Mouse (Mus musculus): ENCODE data around the gene Dpp4.

Dpp4 gene

DNA sequence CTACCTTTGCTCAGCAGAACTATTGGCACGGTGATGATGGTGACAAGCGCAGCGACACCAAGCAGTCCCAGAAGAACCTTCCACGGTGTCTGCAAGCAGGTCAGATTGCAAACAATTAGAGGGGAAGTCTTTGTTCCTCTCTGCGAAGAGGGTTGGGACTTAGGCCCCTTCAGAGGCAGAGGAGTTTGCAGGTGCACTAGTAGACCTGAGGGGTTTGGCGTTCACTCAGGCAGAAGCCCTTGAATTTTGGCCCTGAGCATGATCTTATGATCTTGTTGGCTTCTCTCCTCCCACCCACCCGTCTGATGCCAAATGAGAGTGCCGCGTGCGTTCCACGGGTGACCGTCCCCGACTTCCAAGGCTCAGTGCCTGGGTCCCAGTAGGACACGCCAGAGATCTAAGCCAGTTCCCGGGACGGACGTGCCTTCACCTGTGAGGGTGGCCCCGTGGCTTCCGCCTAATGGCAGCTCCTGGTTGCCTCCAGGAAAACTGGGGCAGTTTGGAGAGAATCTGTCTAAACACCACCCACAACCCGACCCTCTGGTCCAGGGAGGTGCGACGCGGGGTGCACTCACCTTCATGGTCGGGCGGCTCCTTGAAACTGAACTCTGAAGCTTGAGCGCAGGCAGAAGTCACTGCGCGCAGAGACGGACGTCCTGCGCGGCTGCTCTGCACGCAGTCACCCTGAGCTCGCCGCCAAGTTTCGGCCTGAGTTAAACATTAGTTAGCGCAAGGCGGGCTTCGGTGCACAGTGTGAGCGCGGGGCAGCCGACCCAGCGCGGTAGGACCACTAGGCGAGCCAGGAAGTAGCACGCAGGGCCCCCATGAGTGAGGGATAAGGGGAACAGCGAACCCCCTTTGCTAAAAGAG is 585 bp downstream of the Dpp4 start:
- in situ Hi-C loops (cut with MboI): no loop called here

DNA sequence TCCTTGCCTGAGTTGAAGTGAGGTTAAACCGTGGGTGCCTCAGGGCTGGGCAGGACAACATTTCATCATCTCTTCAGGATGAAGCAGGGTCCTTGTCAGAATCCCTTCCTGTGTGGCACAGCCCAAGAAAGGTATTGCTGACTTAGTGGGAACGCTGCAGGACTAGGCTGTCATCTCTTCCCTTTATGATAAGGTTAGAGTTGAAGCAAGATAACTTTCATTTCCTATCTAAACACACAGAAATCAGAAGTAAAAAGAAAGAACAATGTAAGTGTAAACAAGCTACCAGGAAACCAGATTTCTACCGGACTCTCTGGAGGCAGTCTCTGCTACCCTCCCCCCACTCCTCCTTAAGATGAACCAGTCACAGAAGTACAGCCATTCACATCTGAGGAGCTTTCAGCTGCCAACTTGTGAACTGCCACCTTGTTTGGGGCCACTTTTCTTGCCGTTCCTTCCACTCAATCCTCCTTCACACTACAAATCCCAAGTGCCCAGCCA is 3.3 kb downstream of the Dpp4 start:
- in situ Hi-C loops (cut with MboI): no loop called here

DNA sequence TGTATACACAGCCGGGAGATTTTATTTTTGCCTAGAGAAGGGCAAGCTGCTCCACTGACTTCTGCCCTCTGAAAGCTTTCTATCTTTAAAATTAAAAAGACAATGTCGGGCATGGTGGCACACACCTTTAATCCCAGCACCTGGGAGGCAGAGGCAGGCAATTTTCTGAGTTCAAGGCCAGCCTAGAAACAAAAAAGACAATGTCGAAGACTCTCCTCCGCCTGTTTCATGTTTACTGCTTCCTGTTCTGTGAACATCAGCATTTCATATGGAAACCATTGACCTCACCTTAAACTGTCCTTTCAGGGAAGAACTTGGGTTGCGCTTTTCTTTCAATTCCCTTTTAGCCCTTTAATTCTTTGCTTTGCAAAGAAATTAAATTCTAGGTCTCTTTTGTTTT is 3.8 kb downstream of the Dpp4 start:
- in situ Hi-C loops (cut with MboI): no loop called here

DNA sequence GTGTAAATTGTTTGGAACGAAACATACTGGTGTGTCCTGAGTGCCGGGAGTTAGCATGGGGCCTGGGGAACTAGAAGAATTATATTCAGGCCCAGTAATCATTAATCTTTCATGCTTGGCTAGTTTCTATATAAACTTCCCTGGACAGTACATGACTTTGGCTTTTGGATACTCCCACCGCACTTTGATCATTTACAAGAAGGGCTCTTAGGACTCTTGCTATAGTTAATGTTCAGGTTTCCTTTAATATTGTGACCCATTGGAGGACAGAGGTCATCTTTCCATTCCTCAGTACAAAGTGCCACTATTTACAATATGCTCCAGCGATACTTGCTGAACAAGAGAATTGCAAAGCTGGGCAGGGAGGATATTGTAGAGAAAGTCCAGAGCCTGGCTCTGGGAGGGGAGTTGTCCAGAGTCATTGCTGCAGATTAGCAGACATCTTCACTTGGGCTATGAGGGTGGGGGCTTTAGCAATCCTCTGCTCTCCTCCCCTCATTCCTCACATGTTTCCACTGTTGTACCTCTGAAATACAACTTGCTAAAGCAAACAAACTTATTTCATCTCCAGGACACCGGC is 8.4 kb downstream of the Dpp4 start:
- in situ Hi-C loops (cut with MboI): no loop called here

DNA sequence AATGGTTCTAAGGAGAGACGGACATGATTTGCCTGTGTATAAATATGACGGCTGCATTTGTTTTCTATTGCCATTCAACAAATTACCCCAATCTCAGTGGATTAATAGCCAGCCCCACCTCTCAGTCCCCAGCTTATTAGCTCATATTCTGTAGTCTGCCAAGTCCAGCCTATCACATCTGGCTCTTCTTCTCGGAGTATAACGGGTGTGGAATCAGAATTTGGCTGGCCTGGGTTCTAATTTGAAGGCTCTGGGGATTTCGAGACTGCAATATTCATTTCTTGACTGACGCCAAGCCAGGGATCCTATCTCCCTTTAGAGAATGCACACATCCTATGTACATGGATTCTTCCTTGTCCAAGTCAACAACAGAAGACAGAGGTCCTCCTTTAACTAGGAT is 11.0 kb downstream of the Dpp4 start:
- in situ Hi-C loops (cut with MboI): no loop called here

DNA sequence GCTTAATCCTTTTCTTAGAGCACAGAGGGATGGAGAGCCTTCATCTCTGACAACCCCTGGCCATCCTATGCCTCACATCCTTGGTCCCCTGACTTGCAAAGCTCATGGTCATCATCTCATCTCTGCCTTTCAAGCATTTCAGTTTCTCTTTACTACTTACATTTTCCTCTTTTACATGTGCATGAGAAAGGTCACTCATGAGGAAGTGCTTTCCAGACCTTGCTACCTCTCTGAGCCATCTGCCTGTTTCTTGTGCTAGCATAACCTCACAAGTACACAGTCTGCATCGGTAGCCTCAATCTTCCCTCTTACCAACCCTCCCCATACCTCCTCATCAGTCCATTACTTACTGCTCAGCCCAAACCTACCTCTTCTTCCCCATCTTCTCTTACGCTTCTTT is 12.2 kb downstream of the Dpp4 start:
- in situ Hi-C loops (cut with MboI): no loop called here

DNA sequence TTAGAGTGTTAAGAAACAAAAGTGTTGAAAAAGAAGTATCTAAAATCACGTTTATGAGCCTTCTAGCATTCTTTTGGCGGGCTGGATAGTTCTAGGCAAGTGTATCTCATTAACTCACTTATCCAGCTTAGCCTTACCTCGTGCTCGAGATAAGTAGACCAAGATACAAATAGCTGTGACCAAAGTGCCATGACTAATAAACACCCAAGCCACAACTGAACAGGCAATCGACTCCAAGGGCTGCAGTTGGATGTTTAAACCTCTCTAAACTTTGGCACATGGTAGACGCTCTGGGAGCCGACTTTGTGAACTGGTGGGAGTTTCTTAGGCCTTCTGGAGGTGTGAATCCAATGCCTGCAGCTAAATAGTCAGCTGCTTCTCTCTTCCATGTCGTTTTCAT is 12.7 kb downstream of the Dpp4 start:
- in situ Hi-C loops (cut with MboI): no loop called here

DNA sequence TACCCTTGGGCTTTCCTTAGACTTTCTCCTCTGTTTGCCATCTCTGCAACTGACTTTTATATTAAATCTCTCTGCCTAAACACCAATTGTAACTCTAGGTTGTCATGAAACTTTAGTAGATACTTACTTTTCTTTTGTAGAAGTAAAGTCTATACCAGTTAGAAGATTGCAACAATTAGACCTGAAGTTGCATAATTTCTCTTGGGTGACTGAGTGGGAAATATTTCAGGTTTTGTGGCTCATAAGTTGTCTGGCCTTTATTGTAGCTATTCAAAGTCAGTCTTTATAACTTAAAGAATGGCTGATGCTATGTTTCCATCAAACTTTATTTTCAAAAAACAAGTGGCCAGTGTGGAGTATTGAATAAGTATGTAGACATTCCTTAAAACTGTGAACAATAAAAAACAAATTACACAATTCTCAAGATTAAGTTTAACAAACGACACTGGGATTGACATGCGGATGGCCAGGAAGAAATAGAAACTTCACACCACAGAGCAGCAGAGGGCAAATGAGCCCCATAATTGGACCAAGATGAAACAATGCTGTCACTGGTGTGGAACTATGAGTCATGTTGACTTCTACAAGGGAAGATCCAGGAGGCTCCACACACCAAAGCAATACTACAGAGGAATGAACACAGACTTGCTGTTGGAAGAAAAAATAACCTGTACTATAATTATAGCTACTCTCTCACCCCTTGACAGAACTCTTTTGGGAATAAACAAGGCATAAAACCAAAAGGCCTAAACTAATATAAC is 13.7 kb downstream of the Dpp4 start:
- in situ Hi-C loops (cut with MboI): no loop called here

DNA sequence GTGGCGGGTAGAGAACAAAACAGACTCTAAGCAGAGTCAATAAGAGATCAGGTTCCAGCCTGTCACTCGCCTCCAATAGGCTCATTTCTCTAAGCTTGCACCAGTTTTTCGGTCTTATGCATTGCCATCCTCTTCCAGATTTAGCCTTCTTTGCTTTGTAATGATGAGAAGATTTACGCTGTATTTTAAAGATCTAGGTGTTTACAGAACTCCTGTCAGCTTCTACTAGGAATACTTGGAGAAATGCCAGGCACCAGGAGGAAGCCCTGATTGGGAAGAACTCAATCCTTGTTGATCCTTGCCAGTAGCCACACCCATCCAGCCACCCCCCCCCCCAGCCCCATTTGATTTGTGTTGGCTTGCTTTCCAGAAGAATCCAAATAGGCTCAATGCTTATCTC is 14.4 kb downstream of the Dpp4 start:
- in situ Hi-C loops (cut with MboI): no loop called here

DNA sequence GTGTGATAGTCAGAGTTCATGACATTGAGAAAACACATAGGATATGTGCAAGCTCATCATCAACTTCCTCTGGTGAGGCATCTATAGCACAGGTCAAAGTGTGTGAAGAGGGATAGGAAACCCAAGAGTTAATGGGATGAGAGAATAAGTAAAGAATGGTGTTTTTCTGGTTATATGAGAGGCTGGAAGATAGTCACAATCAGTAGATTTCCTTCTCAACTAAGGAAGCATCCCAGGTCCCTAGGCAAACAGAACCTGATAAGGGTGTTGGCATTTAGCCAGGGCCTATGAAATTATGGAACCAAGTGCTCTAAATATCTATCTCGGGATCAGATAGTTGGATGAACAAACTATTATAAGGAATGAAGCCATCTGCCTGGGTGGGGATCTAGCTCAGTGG is 15.2 kb downstream of the Dpp4 start:
- in situ Hi-C loops (cut with MboI): no loop called here

DNA sequence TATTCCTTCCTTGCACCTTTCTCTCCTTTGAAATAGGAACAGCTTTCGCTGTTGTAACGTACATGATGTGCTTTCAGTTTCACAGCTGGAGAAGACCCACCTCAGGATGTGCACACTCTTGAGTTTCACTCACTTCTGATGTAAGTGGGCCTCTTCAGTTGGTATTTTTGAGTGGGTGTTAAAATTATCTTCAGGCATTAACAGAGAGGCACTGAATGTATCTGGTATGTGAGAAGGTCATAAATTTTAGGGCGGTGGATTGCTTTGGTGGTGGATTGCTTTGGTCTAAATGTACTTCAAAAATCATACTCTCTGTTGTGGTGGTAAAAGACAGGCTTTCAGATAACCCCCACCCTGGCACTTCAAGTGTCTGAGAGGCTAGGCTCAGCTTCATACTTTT is 17.2 kb downstream of the Dpp4 start:
- in situ Hi-C loops (cut with MboI): no loop called here

DNA sequence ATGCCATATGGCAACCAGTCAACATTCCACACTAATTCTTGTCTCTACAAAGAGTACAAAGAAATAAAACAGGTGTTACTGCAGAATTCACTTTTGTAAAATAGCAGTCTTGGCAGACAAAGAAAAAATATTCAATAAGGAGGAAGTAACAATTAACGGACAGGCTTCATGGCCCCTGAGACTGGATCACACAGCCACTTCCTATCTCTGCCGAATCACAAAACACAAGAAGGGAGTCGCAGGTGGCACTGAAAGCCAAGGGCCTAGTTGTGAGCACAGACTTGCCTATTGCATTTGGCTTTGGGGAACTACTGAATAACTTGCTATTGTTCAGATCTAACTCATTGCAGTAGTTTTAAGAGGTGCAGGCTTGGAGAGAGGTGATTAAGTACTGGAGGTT is 19.9 kb downstream of the Dpp4 start:
- in situ Hi-C loops (cut with MboI): no loop called here

DNA sequence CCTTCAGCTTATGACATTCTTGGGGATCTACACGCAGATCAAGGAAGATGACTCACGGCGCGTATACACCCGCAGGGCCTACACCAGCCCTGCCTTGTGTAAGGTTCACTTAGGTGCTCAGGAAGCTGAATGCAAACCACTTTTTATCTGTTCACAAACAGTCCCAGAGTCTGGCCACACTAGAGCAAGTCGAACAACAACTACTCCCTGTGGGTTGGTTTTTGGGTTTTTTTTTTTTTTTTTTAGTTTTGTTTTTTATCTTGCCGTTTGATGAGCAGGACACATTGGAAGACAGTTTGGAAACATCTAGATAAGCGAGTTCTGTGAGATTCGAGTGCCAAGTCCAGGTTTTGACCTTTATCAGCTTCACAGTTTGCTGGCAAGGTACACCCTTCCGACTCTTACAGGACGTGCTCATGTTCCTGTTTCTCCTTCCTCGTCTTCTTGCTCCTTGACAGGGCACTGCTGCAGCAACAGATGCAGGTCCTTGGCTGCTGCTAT is 21.0 kb downstream of the Dpp4 start:
- in situ Hi-C loops (cut with MboI): no loop called here

DNA sequence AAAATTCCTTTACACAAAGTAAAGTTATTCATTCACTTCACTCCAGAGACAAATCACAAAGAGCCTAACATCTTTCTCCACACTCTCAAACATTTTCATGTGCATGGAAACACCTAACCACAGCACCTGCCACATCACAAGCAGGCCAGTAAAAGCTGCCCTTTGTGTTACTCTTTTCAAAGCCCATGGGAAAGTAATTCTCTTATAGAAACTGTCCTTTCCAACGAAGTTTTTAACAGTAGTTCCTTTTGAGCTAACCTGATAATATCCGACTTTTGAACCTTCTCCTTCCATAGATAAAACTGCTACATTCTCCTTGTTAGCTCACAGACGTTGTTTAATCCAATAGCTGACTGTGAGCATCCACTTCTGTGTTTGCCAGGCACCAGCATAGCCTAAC is 21.7 kb downstream of the Dpp4 start:
- in situ Hi-C loops (cut with MboI): no loop called here

DNA sequence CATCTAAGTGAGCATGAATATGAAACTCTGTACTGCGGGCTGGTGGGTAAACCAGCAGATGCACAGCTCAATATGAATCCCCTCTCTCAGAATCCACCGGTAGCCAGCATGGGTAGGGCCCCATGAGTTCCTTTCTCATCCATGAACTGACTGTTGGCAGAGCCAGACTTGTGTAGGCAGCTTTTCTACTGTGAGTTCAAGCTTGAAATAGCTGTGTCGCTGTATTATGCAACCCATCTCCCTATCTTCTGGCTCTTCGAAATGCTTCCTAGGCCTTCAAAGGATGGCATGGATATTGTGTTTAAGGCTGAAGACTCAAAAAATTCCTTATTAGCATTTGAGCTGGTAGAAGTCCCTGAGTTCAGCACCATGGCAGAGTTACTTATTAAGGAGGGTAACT is 23.2 kb downstream of the Dpp4 start:
- in situ Hi-C loops (cut with MboI): no loop called here

DNA sequence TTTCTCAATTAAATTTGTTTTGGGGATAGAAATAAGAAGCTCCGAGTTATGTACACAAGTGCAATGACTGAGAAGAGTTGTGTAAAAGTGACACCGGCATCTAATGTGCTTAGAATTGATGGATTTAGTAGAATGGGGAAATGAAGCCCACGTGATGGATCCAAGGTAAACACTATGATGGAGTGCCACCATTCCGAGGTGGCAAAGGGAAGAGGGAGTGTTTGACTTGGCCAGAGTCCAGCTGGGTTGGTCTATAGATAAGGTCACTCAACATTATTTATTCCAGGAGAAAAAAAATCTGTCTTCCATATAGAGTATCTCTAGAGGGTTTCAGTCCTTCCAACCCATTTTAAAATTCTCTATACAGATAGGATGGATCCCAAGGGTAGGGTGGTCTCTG is 28.8 kb downstream of the Dpp4 start:
- in situ Hi-C loops (cut with MboI): no loop called here

DNA sequence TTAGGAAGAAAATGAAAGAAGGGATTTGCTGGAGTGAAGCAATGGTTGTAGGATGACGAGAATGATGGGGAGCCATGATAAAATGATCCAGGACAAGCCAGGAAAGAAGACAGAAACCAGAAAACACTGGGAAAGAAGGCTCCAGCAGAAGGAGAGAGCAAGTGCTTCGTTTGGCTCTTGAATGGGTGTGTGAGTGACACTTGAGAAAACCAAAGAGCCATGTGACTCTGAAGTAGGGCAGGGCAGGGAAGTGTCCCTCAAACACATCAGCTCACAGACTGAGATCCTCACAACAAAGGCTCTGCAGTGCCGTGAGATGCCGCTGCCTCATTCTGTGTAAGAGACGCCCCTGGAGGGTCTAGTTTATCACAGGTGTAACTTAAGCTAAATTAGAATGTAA is 29.6 kb downstream of the Dpp4 start:
- in situ Hi-C loops (cut with MboI): no loop called here

DNA sequence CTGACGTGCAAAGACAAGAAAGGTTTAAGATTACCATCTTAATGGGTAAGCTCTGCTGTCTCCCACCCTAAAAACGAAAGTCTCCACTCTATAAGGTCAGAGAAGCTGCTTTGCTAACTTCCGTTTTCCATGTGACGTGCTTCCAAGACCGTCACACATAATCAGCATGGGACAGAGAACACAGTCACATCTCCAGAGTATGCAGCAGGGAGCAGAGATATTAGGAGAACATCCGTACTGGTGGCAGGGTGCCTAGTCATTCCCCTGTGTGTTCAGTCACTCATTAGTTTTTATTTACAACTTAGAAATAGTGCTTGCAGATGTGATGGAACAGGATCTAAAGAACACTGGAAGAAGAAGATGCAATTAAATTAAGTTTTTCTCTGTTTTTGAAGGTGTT is 30.3 kb downstream of the Dpp4 start:
- in situ Hi-C loops (cut with MboI): no loop called here

DNA sequence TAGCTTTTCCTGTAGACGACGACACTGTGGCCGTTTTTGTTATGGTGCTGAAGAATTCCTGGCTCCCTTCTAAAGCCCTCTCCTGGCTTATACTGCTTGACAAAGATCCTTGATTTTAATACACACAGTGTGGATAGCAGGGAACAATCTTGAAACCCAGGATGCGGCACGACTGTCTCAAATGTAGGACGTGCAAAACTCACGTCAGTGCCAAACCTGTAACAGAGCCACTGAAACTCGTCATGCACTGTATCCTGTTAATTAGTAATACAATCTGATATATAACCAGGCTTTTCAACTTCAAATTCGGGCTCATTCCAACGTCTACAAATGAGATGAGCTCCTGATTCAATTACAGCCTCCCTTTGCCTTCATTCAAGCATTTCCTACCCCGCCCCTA is 38.3 kb downstream of the Dpp4 start:
- in situ Hi-C loops (cut with MboI): no loop called here

DNA sequence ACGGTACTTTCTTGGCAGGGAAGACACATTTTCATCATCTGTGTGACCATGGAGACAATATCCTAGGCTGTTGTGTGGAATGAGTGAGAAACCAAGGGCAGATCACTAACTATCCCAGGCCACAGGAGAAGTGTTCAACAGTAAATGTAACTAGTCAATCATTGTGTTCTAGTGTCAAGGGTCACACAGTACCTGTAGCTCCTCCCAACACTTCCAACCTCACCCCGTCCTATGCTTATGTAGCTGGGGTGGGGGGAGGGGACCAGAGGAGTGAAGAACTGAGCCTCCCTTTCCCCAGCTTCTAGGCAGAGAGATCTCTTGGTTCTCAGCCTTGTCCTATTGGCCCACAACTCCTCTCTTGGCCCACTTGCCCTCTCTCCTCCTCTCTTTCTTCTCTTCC is 42.0 kb downstream of the Dpp4 start:
- in situ Hi-C loops (cut with MboI): no loop called here

DNA sequence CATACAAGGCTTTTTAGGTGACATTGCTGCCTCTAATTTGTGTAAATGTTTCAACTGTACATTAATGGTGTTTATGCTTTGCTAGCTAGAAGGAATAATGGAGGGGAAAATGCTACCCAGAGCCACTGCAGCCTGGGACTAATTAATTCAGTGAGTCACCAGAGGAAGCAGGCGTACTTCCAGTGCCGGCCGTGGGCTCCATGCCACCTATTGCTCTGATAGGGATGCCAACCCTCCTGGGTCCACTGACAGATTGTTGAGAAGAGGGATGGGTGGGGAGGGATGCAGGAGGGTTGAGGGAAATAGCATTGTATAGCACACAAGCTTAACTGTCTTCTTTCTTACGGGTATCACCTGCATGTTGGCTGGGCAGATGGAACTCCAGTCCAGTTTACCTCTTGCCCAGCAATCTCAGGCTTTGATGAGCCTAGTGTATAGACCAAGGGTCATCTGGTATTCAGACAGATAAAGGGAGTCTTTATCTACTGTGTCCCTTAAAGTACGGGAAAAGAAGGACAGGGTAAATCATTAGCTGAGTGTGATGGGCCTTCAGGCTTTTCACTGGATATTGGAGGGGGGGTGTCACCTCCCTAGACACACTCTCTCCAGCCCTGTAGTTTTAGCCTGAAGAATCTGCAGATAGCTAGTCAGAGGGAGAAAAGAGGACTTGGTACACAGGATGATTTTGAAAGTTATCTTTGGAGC is 43.5 kb downstream of the Dpp4 start:
- in situ Hi-C loops (cut with MboI): no loop called here

DNA sequence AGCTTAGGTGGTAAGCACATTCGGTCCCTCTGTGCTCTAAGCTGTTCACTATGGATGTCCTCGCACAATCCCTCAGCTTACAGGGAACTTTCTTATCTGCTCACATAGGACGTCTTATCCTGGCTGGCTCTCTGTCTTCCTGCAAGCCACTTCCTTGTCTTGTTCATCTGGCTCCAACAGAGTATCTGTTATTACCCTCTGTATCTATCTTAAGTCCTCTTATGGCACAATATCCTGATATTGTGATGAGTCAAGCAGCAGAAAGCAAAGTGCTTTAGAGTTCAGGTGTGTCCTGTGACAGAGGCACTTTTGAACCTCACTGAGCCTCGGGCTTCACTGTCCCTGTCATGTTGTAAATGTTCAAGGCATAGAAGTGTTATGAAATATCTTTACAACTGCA is 48.4 kb downstream of the Dpp4 start:
- in situ Hi-C loops (cut with MboI): no loop called here
